Mouse (Mus musculus): ENCODE data around the gene Cxcr2. TPM values are rescaled to one million over a fixed set of nuclear protein-coding genes. Genes with fewer than 3 reads are reported as not detected.
"Not testable (repeated sequence)": the region's sequence is repeated elsewhere in the genome, so short reads cannot be mapped to it uniquely, and the experiment has no call there.

Cxcr2 gene
- total RNA-seq, 1 experiment from 2014 or later: not detected

DNA sequence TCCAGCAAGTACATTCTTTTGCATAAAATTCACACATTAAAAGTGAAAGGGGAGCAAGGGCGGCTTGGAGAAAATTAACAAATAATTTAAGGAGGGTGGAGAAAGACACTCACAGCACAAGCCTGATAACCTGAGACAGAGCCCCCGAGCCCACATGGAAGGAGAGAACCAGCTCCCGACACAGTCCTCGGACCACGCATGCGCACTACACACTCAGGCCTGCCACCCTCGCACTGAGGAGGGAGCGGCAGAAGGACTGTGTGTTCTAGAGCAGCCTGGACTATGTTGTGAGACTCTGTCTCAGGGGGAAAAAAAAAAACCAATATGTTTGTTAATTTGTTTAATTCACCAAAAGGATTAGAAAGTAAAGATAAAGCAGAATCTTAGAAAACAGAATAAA lies 12.0 kb upstream of the Cxcr2 start:
- no peak for DNase-seq

DNA sequence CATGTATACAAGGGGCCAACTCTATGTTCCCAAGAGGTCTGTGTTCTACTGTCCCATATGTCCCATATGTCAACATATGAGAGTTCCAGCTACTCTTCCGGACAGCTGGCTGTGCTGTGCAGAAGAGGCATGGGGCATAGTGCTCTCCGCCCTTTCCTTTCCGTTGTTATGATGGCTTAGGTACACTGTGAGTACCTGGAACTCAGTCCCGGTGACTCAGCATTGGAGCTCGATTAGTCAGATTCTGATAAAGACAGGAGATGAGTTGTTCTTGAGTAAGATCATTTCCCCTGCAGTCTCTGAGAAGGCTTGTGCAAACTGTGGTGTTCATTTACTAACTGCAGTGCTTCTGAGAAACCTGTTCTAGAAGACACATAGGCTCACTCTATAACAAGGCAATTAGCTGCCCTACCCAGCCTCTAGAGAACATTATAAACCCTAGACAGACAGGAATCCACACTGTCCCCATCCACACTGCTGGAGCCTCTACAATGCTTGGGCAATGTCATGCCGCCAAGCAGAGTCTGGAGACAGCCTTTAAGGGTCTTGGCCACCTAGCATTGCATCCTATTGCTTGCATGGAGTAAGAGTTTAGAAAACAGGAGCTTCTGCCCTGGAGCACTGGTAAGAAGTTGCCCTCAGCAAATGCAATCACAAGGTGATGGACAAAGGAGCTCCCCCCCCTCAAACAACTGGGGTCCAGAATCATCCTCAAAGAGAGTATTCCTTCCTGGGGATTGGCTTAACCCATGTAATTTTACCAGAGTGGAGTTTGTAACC lies 4.5 kb upstream of the Cxcr2 start:
- DNase-seq: no peak

DNA sequence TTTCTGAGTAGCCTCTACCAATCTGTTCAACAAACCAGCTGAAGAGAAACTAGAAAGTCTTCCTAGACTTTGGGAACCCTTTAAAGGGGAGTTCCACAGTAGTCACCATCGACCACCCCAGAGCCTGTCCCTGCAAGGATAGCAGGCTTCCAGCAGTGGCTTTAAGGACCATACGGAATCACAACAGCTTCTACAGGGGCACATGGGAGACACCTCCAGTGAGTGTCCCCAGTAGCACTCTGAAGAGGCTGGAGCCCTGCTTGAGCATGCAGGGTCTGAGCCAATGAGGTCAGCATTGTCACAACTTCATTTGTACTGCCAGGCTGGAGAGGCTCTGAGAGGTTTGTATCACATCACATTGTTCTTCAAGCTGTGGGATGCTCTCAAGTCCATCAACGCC lies 3.7 kb upstream of the Cxcr2 start:
- no peak for DNase-seq

DNA sequence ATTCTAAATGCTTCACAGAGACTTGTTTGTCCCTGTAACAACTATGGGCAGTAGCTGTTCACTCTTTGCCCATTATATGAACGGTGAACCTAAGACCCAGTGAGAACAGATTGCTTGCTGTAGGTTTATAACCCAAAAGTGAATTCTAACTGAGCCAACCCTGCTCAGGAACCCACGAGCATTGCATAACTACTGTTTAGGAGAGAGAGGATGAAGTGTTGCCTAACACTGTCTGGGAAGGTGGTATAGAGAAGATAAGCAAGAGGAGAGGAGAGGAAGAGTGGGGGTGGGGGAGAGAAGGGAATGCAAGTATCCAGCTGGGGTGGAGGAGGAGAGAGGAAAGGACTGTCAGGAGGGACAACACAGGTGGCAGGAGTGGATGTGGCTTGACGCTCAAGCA lies 2.7 kb upstream of the Cxcr2 start:
- DNase-seq: no peak

DNA sequence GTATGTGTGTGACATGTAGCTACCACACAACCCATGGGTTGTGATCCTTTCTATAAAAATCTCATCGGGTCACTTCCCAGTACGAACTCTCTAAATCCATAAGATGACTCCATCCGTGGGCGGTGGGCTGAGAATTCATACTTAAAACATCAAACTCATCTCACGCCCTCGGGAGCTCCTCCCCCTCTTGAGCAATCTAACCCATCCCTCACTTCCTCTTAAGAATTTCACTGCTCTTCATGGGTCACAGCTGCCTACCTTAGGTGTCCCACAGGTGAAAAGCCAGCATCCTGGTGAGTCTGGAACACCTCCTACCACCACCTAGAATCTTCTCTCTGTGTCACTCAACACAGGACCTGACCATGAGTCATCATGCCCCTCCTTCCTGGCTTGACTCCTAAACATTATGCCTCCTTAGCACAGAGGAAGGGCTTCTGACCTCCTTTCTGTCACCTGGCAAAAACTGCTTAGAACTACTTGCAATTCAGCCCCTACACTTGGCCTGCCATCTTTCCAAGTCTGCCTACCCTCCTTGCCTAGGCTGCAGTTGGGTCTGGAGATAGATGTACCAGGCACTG lies 1.7 kb downstream of the Cxcr2 start:
- no peak for DNase-seq

DNA sequence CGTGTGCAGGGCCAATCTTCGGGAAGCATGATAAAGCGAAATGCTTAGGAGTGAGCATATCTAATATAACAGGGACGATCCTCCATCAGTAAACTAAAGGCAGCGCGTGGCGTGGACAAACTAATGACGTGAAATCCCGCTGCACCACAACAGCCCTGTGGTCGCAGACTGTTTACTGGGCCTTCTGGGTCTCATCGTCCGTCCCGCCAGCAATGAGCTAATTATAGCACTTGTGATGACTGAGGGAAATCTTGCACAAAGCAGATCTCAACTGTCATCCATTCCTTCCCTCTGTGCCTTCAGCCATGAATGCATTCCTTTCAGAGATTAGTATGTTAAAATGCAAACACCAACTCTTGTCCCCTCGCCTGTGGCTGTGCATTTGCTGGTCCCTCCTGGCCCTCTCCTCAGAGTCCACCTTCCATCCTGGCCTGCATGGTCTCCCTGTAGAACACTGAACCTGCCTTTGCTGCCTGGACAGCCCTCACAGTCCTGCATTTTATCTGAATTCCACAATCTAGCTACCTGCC lies 2.7 kb downstream of the Cxcr2 start:
- DNase-seq: no peak

DNA sequence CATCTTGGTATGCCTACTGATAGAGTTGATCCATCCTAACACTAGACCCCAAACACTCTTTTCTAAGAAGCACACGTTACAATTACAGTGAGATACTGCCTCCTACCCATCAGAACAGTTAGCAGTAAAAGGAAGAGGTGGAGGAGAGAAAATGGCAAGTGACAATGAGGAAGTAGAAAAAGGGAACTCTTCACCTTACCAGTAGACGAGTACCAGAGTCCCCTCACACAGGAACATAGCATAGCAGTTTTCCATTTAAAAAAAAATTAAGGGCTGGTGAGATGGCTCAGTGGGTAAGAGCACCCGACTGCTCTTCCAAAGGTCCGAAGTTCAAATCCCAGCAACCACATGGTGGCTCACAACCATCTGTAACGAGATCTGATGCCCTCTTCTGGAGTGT lies 5.8 kb downstream of the Cxcr2 start:
- DNase-seq: not testable (repeated sequence)

DNA sequence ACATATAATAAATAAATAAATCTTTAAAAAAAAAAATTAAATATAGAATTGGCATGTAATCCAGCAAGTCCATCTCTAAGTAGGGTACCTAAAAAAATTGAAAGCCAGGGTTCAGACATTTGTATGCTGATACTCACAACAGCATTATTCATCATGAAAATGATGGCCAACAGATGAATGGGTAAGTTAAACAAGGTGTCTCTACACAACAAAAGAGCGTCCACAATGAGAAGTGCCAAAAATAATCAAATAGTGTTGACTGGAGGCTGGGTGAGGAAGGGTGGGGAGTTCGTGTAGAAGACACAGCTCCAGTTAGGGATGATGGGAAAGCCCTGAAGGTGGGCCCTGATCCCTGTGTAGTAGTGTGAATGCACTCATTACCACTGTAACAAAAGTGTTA lies 6.2 kb downstream of the Cxcr2 start:
- no peak for DNase-seq

DNA sequence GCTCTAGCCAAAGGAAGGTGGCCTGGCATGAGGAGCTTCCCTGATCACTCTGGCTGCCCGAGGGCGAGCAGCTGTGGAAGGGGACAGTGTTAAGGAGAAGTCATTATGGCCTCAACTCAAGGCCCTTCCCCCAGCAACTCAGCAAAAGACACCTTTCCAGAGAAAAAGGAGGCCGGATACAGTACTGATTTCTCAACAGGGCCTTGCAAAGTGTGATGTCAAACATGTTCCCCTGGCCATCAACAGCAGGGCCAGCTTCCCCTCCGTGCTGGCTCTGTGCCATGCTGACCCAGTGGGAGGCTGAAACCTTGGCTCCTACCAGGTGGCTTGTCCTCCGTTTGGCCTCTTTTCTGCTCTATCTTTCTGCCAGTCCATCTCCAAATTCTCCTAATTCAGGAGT lies 13.3 kb downstream of the Cxcr2 start:
- no peak for DNase-seq

DNA sequence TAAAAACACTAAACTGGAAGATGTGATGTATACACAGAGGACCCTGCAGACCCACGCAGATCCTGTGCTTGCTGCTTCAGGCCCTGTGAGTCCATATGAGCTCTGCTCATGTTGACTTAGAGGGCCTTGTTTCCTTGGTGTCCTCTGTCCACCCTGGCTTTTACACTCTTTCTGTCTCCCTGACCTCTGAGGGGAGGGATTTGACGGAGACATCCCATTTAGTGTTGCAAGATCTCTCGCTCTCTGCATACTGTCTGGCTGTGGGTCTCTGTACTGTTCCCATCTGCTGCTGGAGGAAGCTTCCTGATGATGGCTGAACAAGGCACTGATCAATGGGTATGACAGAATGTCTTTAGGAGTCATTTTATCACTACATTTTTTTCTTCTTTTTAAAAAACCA lies 15.9 kb downstream of the Cxcr2 start:
- DNase-seq: no peak

DNA sequence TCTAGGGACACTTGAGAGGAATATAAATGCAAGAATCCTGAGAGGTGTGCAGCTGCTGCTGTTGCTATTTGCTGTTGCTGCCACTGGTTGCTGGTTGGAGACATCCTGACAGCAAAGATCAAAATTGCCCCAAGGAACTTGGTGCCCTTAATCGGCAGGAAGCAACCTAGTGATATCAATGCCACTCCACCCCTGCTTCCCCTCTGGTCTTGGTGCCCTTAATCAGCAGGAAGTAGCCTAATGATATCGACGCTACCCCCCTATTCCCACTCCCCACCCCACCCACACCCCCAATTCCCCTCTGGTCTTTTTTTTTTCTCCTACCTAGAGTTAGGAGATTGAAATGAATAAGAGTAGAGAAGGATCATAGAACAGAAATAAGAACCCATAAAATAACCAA lies 18.9 kb downstream of the Cxcr2 start:
- DNase-seq: no peak

DNA sequence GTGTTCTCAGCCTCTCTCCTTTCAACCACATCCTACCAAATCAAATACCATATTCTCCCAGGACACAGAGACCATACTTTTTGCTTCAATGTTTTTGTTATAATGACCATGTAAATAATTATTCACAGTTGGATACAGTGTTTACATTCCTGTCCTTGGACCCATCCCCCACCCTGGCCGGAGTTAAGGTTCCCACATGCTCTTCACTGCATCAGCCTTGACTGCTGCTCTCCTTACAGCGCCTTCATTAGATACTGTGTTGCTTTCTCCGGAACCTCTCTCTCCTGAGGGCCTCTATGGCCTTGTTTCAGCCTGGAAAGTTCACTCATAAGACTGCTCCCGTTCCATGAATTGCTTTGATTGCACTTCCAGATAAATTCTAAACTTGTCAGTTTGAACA lies 21.9 kb downstream of the Cxcr2 start:
- DNase-seq: no peak

DNA sequence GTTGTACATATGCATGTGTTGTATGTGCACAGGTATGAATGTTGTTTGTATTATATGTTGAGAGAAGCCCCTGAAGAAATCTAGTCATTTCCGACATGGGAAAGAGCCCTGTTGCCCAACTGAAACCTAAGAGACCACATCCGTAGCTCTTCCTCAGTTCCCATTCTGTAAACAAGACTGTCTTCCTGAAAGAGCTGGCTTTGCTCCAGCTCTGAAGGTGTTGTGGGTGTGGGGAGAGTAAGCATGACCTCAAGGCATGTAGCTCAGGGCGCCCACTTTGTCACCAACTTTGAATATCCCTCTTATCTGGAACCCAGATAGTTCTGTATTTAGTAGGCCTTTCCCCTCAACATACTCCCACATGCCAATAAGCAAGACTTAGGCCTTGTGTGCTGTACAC lies 24.8 kb downstream of the Cxcr2 start:
- no peak for DNase-seq

DNA sequence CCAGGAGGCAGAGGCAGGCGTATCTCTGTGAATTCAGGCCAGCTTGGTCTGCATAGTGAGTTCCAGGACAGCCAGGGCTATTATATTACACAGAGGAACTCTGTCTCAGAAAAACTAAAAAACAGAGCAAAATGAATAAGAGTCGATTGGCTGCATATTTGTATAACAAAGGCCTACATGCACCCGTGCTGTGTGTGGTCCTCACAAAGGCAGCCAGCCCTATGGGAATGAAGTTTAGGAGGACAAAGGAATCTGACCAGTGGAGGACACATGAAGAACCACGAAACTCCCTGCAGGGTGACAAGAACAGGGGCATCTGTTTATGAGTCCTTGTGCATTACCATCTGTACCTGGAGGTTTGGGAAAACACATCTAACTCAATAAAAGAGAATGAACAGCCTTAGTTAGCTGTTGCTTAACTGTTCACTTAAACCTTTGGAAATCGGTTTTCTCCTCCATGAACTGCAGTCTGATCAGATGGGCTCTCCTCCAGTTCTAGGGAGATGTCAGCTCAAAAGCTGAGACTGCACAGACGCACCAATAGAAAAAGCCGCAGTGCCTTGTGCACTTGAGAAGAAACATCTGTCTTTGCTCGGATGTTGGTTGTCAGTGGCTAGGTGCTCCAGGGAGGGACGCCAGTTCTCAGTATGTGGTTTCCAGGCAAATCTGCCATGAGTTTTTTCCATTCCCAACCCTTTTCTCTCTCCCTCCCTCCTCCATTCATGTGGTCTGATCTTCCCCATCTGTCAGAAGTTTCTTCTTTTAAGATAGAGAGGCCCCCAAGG lies 26.0 kb downstream of the Cxcr2 start:
- DNase-seq: no peak

DNA sequence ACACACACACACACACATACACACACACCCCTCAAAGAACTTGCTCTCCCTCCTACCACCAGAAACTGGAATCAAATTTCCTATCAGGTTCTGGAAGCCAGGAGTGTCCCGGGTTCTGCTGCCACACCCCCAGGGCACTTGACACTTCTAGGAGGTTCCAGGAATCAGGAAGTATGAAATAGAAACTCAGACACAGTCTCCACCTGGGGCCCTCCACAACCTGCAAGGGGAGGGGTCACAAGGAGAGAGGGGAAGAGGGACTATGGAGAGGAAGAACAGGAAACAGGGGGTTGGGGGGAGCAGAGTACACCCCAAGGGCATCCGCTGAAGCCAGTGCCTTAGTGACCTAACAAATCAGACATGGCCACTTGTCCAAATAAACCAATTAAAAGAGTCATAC lies 27.7 kb downstream of the Cxcr2 start:
- DNase-seq: no peak

DNA sequence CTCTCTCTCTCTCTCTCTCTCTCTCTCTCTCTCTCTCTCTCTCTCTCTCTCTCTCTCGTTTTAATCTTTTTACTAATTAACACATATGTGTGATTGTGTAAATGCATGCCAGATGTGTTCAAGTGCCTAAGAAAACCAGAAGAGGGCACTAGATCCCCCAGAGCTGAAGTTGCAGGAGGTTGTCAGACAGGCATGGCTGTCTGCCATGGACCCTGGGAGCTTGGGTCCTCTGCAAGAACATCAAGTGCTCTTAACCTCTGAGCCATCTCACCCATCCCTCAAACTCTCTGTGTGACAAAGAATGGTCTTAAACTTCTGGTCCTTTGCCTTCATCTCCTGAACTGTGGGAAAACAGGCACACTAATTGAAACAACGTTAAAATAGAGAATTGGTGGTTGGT lies 29.2 kb downstream of the Cxcr2 start:
- DNase-seq: no peak

DNA sequence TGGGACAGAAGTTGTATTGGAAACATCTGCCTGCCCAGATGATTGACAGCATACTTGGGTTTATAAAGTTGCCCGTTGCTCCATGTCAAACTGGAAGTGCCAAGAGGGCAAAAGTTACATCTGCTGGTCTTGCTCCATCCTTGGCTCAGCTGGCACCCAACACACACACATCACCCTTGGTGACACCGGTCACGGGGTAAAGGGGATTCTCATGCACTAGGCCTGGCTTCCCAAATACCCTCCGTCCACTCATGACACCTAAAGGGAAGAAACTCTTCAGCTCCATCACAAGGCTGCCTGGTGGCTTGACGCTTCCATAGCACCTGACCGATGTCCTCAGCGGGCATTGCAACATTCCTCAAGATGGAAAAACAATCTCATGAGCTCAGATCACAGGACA lies 36.7 kb downstream of the Cxcr2 start:
- DNase-seq: no peak

DNA sequence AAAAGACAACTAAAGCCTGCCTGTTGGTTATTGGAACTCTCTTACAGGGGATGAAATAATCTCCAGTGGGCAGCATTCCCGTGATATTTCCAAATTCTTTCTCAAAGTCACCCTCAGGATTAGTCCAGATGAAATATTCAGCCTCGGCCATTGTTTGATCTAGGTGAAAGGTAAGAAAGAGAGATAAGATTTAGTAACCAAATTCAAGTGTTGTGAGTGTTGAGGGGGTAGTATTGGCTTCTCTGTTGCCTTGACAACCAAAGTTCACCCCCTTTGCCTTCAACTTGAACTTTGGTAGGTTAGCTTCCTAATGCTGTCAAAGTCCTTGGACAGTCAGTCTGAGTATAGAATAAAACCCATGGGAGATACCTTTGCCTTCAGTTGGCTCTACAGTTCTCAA lies 38.9 kb downstream of the Cxcr2 start:
- no peak for DNase-seq

DNA sequence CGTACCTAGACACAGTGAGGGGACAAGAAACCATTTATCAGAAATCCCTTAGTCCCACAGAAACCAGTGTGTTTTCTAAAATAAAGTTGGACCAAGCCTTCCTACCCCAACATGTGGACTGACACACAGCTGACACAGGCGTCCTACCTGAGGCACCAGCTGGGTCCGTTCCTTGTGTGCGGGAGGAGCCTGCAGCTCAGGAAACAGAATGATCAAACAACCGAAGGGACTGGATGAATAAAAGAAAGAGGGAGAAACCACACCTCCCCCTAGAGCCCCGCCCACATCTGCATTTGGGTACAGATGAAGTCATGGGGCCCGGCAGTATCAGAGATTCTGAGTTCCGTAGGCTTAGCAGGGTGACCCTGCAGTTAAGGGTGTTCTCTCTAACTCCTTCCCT lies 40.7 kb downstream of the Cxcr2 start, which contains the start of gene Cxcr1:
Gene Cxcr1 (minus strand): TSS at position 187 of the 400 bp plus-strand sequence.
- DNase-seq: no peak

DNA sequence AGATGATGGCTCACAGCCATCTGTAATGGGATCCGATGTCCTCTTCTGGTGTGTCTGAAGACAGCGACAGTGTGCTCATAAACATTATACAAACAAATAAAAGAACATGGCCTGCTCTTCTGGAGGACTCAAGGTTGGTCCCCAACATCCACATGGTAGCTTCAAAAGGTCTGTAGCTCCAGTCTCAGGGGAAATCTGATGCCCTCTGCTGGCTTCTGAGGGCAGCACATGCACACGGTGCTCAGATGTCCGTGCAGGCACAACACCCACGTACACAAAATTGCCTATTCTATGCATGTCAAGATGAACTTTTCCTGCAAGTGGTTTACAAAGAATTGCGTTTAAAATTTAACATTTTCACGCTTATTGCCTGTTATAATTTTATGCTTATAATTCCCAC lies 42.2 kb downstream of the Cxcr2 start:
- peak; percentile 12 for DNase-seq

DNA sequence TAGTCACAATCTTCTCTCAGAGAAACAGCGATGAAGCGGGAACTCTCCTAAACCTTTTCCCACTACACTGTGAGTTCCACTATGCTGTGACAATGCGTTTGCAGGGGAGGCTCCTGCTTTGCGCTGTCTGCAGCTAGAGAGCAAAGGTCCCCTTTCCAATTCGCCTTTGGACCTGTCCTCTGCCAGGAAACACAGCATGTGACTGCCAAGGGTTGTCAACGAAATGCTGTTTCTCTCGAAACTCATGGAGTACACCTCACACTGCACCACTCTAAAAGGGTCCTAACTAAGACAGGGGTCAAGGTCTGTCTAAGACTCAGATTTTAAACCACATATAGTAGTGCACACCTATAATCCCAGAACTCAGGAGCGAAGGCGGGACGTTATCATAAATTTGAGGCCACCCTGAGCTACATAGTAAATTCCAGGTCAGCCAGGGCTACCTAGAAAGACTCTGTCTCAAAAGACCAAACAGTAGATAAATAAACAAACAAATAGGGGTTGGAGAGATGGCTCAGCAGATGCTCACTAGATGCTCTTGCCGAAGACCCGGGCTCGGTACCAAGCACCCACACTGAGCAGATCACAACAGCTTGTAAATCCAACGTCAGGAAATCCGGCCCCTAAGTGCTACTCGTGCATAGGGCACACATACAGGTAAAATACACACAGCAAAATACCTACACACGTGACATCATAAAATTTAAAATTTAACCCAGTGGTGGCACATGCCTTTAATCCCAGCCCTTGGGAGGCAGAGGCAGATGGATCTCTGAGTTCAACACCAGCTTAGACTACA lies 43.0 kb downstream of the Cxcr2 start:
- DNase-seq: no peak

DNA sequence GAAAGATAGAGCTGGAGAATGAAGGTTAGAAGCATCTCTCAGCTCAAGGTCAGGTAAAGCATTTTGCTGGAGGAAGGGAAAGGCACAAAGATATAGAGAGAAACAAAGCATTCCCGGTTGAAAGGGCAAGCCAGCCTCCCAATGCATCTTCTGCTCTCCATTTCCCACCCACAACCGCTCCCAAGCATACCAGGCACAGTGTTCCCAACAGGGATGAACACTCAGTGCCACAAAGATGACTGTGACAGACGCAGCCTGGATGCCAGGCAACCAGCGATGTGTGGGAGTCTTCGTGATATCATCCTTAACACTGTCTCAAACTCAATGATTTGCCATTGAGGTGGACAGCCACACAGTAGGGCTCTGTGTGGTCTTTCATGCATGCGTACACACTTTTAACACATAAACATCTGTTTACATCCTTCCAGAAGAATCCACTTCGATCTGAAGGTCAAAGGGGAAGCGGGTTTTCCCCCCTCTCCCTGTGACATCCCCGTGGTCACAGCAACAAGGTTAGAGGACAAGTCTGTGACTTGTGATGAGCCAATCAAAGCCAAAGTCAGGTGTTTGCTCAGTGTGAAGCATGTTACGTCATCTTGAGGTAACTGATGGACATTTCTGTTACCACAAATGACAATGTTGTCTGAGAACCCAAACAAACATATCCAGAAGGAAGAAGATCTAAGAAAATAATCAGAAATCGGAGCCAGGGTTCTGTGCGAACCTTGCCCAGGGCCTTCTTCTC lies 44.1 kb downstream of the Cxcr2 start:
- no peak for DNase-seq

Data from adrenal gland, postnatal 25 days (tissue).